Mouse (Mus musculus) right cerebral cortex, adult 2 months (tissue): ENCODE measurements around the gene Olfr548-ps1.

Experiments used
- DNase-seq, 2 experiments: peaks; one replicate each; pipeline ENCODE4 v3.0.0; 2021 to 2022; ENCODE audit warnings: low spot score in 2 of 2

Gene Olfr548-ps1

DNA sequence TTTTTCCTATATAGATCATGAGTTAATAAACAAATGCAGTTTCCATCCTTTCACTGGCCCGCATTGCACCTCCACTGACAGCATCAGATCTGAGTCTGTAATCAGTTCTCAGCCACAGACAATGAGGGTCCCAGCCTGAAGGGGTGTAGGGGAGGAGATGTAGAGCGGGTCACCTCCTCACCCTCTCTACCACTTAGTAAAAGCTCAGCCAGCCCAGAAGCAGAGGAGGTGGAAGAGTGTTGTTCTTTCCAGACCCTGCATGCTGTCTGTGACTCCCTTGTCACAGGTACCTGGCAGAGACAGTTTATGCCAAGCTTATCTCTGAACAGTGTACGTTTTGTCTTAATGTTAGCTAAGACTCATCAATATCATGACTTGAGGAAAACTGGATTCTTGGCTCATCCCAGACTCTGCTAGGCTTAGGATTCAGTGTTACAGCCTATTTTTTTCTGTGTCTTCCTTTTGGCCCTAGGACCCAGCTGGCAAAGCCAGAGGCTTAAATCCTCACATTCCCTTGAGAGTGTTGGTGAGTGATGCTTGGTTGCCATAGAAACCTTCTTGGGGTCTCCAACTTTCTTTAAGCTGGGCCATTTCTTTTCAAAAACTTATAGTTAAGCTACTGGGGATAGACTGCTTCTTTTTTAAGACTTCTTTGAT lies 32.6 kb downstream of the Olfr548-ps1 start:
- DNase-seq, result no peak

DNA sequence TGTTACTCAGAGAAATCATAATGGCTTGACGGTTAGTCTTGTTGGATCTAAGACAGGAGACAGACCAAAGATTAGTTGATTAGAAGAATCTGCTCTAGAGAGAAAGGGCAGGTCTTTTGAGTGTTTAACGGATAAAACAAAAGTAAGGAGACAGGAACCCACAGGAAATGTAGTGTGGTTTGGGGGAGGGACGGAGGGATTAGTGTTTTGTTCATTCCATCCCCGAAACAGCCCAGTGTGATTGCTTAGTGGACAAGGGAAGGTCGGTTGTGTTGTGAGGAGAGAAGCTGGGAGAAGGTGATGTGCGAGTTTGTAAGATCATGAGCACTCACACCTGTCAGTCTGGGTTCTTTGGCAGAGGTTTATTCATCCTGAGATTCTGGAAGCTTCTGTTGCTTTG lies 35.3 kb downstream of the Olfr548-ps1 start:
- no peak for DNase-seq

DNA sequence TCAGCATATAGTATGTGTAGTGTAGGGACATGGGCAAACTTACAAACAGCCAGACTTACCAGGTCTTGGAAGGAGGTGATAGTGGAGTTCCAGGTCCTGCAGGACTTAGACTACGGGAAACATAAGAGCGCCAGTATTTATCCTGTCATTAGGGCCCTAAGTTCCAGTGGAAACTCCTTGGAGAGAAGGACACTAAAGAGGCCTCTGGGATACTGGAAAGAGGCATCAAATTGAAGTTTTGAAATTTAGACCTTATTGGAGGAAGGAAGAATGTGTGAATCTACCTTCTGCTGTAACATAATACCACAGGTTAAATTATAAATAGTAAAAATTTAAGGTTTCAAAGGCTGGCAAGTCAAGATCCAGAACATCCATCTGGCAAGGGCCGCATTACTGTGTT lies 51.1 kb downstream of the Olfr548-ps1 start, which contains the start of gene Olfr551:
Olfr551 (minus strand) TSS at position 101 of the 400 bp plus-strand sequence.
- DNase-seq, result no peak
